Mouse (Mus musculus) liver, postnatal 0 days (tissue): ENCODE results near the gene Afg3l1.

Source experiments
- CTCF ChIP-seq: sonication (generic); IDR thresholded peaks from 2 replicates; pipeline ENCODE4 v1.5.1; 2016; ENCODE audit warnings: antibody characterized with exemption, low read depth
- EP300 ChIP-seq: IDR thresholded peaks from 2 replicates; pipeline ENCODE4 v1.6.1; 2016; ENCODE audit warnings: antibody characterized with exemption, low read depth, mild to moderate bottlenecking

- TF ChIP-seq CTCF, result no peak
- TF ChIP-seq EP300, result no peak
These were observed 48.6 kb upstream of the Afg3l1 start for GRCm38 (mm10) chr8:123428939-123429721.
